ENCODE assay signal across 1 mouse cellular context in genomic region chr5:24388246-24388915, GRCm38 (mm10).
A peak's percentile ranks its signal among the peaks of the same experiment; 100 is the strongest.
TF ChIP-seq lines count a peak whose summit lies in the region.

No protein-coding gene starts in this region.

TF ChIP-seq in MEL, 35 proteins besides CTCF, POLR2A, EP300 and RAD21:
- TF ChIP-seq UBTF (IDR thresholded peaks at IDR 0.05; ENCODE audit: borderline replicate concordance, insufficient read depth, low read depth, low read length) (peak; percentile 6; the same call in 1 of the 2 replicates), TBP (IDR thresholded peaks at IDR 0.05; ENCODE audit: low read depth, low read length) (peak; percentile 71; the same call in 1 of the 2 replicates), MAZ (IDR thresholded peaks at IDR 0.05; ENCODE audit: low read depth, low read length) (0 out of 2 replicates have a peak, but pooled peaks have one; percentile 18), TCF12 (IDR thresholded peaks at IDR 0.05; ENCODE audit: low read depth, low read length) (peak; percentile 49; the same call in 1 of the 2 replicates), NELFE (IDR thresholded peaks at IDR 0.05; ENCODE audit: low read depth, low read length) (no peak; the same call in 1 of the 2 replicates), MAFK (IDR thresholded peaks at IDR 0.05; ENCODE audit: borderline replicate concordance, low read depth, low read length) (no peak), USF1 (IDR thresholded peaks at IDR 0.05; ENCODE audit: low read depth, low read length) (no peak), HCFC1 (IDR thresholded peaks at IDR 0.05; ENCODE audit: low read depth, low read length) (peak; percentile 26; the same call in 1 of the 2 replicates), MYC (IDR thresholded peaks at IDR 0.05; ENCODE audit: low read depth, low read length) (no peak), CHD1 (IDR thresholded peaks at IDR 0.05; ENCODE audit: low read depth, low read length) (peak; percentile 17; the same call in 1 of the 2 replicates), ZMIZ1 (IDR thresholded peaks at IDR 0.05; ENCODE audit: low read depth, low read length) (peak; percentile 33; the same call in 1 of the 2 replicates), SIN3A (IDR thresholded peaks at IDR 0.05; ENCODE audit: low read length) (no peak; the same call in 1 of the 2 replicates)
